Mouse (Mus musculus) limb, embryonic 12.5 days (tissue): ENCODE results near the gene Dysf. TPM values are rescaled to one million over a fixed set of nuclear protein-coding genes. Genes with fewer than 3 reads are reported as not detected.

Experiments
- ATAC-seq: fragments of 200-750 bp; cut with Nextera tagmentation; 2 replicates; pipeline ENCODE4 v1.8.0; 2017; ENCODE audit warnings: low read depth, moderate TSS enrichment; ENCODE audit not compliant: insufficient number of reproducible peaks, insufficient read depth, low FRiP score, low TSS enrichment
- H3K27ac ChIP-seq: fragments of 300-500 bp; sonication (generic); 2 replicates; pipeline ENCODE4 v1.5.1; 2016; ENCODE audit warnings: mild to moderate bottlenecking, moderate library complexity
- H3K27me3 ChIP-seq: fragments of 300-500 bp; sonication (generic); 2 replicates; pipeline ENCODE4 v1.6.1; 2016; ENCODE audit warnings: mild to moderate bottlenecking, moderate library complexity
- H3K36me3 ChIP-seq: fragments of 300-500 bp; sonication (generic); 2 replicates; pipeline ENCODE4 v1.6.1; 2016; ENCODE audit warnings: mild to moderate bottlenecking, moderate library complexity
- H3K4me1 ChIP-seq: fragments of 300-500 bp; sonication (generic); replicated peaks from 2 replicates; pipeline ENCODE4 v1.6.1; 2016
- H3K4me2 ChIP-seq: fragments of 300-500 bp; sonication (generic); 2 replicates; pipeline ENCODE4 v1.6.1; 2016; ENCODE audit warnings: mild to moderate bottlenecking, moderate library complexity
- H3K4me3 ChIP-seq: fragments of 300-500 bp; sonication (generic); replicated peaks from 2 replicates; pipeline ENCODE4 v1.5.1; 2016; ENCODE audit warnings: mild to moderate bottlenecking
- H3K9ac ChIP-seq: fragments of 300-500 bp; sonication (generic); replicated peaks from 2 replicates; pipeline ENCODE4 v1.6.1; 2016; ENCODE audit warnings: mild to moderate bottlenecking, moderate library complexity
- H3K9me3 ChIP-seq: fragments of 300-500 bp; sonication (generic); 2 replicates; pipeline ENCODE4 v1.6.1; 2016; ENCODE audit warnings: mild to moderate bottlenecking, moderate library complexity
- WGBS: fragments of 180-500 bp; shearing (Covaris S2); methylation state at CpG from one replicate; pipeline ENCODE4 v1.1.7; 2016; 5-methylcytosine and 5-hydroxymethylcytosine counted together
- polyA plus RNA-seq: library from polyadenylated mRNA; unstranded; fragments of >200 nt; fragmentation: Nextera tagmentation; extraction: Ambion mirVana; gene quantifications from 2 replicates; pipeline ENCODE4 v1.2.1, GENCODE M21; 2016

Dysf gene
- polyA plus RNA-seq, 1 experiment from 2014 or later, result 13.3 TPM

DNA sequence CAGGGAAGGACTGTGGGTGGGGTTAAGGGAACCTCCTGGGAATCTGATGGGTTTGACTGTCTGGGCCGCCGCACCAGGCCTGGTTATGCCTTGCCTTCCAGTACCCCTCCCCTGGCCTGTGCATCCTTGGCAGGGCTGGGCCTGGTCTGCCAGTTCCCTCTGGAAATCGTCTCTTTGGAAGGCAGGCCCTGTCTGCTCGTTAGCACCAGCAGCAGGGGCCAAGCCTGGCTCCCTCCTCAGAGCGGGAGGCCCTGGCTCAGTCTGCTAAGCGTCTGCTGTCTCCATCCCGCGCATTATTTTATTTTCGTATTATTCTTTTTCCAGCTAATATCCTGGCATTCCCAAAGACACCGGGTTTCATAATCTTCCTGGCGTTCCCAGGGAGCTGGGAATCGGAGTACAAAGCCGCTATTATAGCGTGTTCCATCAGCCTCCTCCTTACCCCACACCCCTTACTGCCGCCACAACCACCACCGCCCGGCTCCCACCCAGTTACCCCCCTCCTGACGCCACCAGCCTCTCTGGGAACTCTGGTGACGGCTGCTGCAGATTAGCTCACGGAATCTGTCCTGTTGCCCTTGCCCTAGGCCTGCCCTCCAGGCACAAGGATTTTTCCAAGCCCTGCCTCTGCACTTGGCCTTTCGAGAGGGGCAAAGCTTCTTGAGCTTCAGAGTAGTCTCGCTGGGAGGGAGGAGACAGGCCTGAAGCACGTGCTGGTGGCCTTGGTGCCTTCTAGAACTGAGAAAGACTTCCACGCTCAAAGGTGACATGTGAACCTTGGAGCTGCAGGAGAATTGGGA, 111.5 kb downstream of the Dysf start:
- Histone ChIP-seq H3K27ac (peak overlapping the region; percentile 76), H3K4me3 (no peak overlapping the region), H3K36me3 (no peaks in the 10 kb centered on the region), H3K4me2 (no peak overlapping the region), H3K27me3 (no peaks in the 10 kb centered on the region), H3K4me1 (peaks cover 37% of the 10 kb centered on the region), H3K9ac (no peak overlapping the region), H3K9me3 (no peaks in the 10 kb centered on the region)
- no peak for ATAC-seq
- 52% methylated on average over 24 of the region's 24 CpGs for WGBS

DNA sequence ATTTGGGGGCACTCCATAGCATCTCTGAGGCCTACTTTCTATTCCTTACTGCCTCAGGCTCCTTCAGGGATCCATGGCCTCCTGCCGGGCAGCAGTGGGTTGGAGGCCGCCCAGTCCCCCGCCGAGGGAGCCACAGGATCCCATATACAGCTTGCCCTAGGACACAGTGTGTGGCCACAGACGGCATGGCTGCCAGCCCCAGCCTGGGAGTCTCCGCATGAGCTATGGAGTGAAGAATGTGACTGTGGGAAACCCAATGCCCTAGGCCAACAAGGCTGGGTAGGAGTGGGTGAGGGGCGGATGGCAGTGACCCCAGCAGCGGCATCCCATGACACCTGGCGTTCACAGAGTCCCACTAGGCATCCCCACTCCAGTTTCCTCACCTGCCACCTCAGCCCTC, 116.2 kb downstream of the Dysf start:
- H3K9me3 ChIP-seq, result no peaks in the 10 kb centered on the region
- H3K4me1 ChIP-seq, result peaks cover 38% of the 10 kb centered on the region
- WGBS, result 73% methylated on average over 9 of the region's 9 CpGs
- no peak overlapping the region for H3K27ac ChIP-seq
- no peak overlapping the region for H3K4me2 ChIP-seq
- H3K27me3 ChIP-seq, result no peaks in the 10 kb centered on the region
- no peak overlapping the region for H3K4me3 ChIP-seq
- no peaks in the 10 kb centered on the region for H3K36me3 ChIP-seq
- H3K9ac ChIP-seq, result no peak overlapping the region
- no peak for ATAC-seq

DNA sequence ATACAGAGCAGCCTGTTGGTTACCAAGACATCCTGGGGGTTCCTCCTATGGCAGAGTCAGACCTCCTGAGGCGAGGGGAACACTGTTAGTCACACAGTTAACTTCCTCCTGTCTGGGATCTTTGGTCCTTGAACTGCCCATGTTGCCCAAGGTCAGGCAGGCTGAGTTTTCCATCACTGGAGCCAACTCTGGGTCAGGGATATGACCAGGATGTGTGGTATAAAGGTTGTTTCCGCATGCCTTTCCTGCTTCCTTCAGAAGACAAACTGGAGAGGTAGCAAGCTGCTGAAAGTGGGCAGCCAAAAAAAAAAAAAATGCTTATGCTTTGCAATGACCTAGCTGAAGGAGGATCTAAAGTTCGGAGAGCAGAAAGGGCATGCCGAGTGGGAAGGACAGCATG, 116.7 kb downstream of the Dysf start:
- WGBS, result 82% methylated on average over 4 of the region's 4 CpGs
- Histone ChIP-seq H3K4me2 (no peak overlapping the region), H3K4me3 (no peak overlapping the region), H3K4me1 (peaks cover 35% of the 10 kb centered on the region), H3K9me3 (no peaks in the 10 kb centered on the region), H3K27me3 (no peaks in the 10 kb centered on the region), H3K9ac (no peak overlapping the region), H3K27ac (no peak overlapping the region), H3K36me3 (no peaks in the 10 kb centered on the region)
- ATAC-seq, result no peak

DNA sequence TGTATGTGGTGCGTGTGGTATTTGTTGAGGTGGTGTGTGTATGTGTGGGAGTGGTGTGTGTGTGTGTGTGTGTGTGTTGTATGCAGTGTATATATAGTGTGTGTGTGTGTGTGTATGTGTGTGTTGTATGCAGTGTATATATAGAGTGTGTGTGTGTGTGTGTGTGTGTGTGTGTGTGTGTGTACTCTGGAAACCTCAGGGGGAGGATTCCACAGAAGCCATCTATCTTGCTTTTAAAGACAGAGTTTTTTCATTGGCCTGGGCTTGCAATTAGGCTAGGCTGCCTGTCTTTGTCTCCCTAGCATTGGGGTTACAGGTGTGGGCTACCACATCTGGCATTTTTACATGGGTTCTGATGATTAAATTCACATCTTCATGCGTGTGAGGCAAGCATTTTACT, 119.8 kb downstream of the Dysf start:
- H3K27ac ChIP-seq, result no peak overlapping the region
- H3K9ac ChIP-seq, result no peak overlapping the region
- no peak overlapping the region for H3K4me3 ChIP-seq
- peaks cover 50% of the 10 kb centered on the region for H3K4me1 ChIP-seq
- ATAC-seq, result no peak
- no peak overlapping the region for H3K4me2 ChIP-seq
- no peaks in the 10 kb centered on the region for H3K36me3 ChIP-seq
- 66% methylated on average over 2 of the region's 2 CpGs for WGBS
- H3K27me3 ChIP-seq, result no peaks in the 10 kb centered on the region
- no peaks in the 10 kb centered on the region for H3K9me3 ChIP-seq

DNA sequence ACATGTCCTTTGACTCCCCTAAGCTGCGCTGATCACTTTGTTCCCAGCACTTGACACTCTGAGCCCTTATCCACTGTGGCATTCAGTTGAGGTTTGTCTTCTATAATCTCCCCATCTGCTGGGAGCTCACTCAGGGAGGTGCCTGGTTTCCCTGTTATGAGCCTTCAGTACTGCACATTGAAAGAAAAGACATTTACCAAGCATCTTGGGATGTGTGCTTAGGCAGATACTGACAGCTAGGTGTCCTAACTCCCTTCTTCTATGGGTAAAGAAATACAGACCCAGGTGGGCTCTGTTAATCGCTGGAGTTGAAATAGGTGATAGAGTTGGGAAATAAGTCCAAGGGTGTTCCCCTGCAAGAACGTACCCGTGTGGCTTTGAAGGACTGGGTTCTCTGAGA, 122.5 kb downstream of the Dysf start:
- WGBS, result 91% methylated on average over 4 of the region's 4 CpGs
- Histone ChIP-seq H3K27me3 (no peaks in the 10 kb centered on the region), H3K4me2 (no peak overlapping the region), H3K9me3 (no peaks in the 10 kb centered on the region), H3K4me3 (no peak overlapping the region), H3K36me3 (no peaks in the 10 kb centered on the region), H3K4me1 (peaks cover 68% of the 10 kb centered on the region), H3K9ac (no peak overlapping the region), H3K27ac (peak overlapping the region; percentile 92)
- ATAC-seq, result no peak

DNA sequence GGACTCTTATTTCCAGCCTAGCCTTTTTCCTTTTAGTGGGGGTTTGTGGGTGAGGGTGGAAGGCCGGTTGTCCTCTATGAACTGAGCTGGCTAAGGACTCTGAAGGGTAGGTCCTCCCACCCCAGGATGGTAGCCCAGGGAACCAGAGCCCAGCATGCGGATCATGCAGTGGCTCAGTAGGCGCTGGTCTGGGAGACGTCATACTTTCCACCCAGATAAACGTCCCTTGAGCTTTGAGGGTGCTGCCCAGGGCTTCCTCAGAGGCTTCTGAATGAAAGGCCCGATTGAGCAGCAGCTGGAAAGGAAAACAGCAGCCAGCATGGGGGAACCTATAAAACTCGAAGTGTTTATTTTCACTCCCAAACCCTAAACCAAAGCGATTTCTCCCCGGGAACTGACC, 123.1 kb downstream of the Dysf start:
- Histone ChIP-seq H3K36me3 (no peaks in the 10 kb centered on the region), H3K4me2 (peak overlapping the region; percentile 16; the same call in 1 of the 2 replicates), H3K27ac (peak overlapping the region; percentile 92), H3K9me3 (no peaks in the 10 kb centered on the region), H3K4me3 (no peak overlapping the region), H3K9ac (0 out of 2 replicates have a peak overlapping the region, but pooled peaks have one; percentile 14), H3K4me1 (peaks cover 71% of the 10 kb centered on the region), H3K27me3 (no peaks in the 10 kb centered on the region)
- no peak; the same call in 1 of the 2 replicates for ATAC-seq
- 35% methylated on average over 9 of the region's 9 CpGs for WGBS

DNA sequence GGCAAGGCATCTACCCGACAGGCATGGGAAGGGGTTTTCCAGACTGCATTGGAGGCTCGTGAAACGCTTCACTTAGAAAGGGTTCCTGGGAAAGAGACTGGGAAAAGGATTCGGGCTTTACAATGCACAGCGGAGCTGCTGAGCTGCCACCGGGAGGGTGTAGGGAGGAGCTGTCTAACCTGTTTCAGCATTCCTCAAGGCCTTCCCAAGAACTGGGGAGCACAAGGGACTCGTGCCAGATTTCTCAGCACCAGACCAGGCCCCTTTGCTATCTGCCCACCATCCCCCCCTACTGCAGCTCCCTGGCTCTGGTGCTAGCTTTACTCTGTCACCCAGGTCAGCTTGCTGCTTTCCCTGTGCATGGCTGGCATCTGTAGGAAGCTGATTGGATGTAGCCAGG, 124.7 kb downstream of the Dysf start:
- 42% methylated on average over 7 of the region's 7 CpGs for WGBS
- Histone ChIP-seq H3K4me2 (no peak overlapping the region; the same call in 1 of the 2 replicates), H3K27ac (peak overlapping the region; percentile 92), H3K4me1 (peaks cover 65% of the 10 kb centered on the region), H3K27me3 (no peaks in the 10 kb centered on the region), H3K9ac (no peak overlapping the region; the same call in 1 of the 2 replicates), H3K36me3 (no peaks in the 10 kb centered on the region), H3K4me3 (no peak overlapping the region), H3K9me3 (no peaks in the 10 kb centered on the region)
- ATAC-seq, result no peak

DNA sequence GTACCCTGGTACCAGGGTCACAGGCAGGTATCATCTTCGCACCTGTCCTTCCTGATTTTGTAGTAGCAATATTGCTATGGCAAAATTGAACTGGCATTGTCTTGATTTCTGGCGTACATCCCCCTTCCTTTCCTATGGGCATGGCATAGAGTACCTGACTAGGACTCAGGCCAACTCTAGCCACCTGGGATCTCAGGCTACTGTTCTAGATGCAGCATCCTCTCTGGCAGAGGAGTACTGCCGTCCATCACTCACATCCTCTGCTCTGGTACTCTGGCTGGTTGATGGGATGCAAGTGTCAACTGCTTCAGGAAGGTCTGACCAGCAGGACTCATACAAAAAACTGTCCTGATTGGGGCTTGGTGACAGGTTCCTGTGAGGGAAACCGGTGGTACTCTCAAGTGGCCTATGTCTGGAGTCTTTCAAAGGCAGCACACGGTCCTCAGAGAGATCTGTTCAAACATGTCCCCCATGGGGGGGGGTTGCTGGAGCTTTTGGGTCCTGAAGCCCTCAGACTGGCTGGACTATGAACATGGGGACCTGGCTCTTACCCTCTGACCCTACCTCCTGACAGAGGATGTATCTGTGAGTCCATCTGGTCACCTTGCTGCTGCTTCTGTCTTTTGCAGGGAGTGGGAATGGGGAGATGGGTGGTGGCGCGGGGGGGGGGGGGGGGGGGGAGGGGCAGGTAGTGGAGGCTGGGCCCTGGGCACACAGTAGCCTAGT, 125.8 kb downstream of the Dysf start:
- Histone ChIP-seq H3K27ac (peak overlapping the region; percentile 93), H3K4me1 (peaks cover 58% of the 10 kb centered on the region), H3K9ac (no peak overlapping the region), H3K36me3 (no peaks in the 10 kb centered on the region), H3K9me3 (no peaks in the 10 kb centered on the region), H3K27me3 (no peaks in the 10 kb centered on the region), H3K4me3 (no peak overlapping the region), H3K4me2 (0 out of 2 replicates have a peak overlapping the region, but pooled peaks have one; percentile 32)
- ATAC-seq, result no peak
- 72% methylated on average over 5 of the region's 7 CpGs for WGBS

DNA sequence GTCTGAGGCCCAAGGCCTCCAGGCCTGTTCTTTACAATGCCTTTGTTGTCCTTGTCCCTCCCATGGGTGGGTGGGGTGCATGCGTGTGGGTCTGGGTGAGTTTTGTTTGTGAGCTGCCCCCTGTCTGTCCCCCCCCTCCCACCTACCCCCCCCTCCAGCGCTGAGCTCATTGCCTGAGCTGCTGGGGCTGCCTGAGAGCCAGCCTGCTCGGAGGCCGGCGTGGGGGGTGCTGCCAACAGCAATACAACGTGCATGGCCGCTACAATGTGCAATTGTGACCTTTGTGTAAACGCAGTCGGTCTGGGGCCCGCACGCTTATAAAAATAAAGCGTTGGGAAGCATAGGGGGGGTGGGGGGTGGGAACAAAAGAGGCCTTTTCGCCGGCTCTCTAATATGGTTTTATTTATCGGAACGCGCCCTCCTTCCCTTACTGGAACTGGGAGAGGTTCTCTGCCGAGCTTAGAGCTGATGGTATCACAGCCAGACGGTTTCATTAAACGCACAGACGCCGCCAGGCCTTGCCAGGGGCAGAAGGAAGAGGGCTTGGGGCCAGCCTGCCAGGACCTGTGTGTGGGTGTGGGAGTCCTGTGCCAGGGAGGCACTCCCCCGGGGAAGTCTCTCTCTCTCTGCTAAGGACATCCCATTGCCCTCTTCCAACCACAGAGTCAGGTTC, 126.5 kb downstream of the Dysf start:
- H3K4me3 ChIP-seq, result no peak overlapping the region
- H3K9ac ChIP-seq, result peak overlapping the region; percentile 40; the same call in 1 of the 2 replicates
- H3K27me3 ChIP-seq, result no peaks in the 10 kb centered on the region
- H3K36me3 ChIP-seq, result no peaks in the 10 kb centered on the region
- peak; percentile 87 for ATAC-seq
- peak overlapping the region; percentile 32 for H3K4me2 ChIP-seq
- peak overlapping the region; percentile 93 for H3K27ac ChIP-seq
- WGBS, result 31% methylated on average over 23 of the region's 23 CpGs
- peaks cover 58% of the 10 kb centered on the region for H3K4me1 ChIP-seq
- H3K9me3 ChIP-seq, result no peaks in the 10 kb centered on the region

DNA sequence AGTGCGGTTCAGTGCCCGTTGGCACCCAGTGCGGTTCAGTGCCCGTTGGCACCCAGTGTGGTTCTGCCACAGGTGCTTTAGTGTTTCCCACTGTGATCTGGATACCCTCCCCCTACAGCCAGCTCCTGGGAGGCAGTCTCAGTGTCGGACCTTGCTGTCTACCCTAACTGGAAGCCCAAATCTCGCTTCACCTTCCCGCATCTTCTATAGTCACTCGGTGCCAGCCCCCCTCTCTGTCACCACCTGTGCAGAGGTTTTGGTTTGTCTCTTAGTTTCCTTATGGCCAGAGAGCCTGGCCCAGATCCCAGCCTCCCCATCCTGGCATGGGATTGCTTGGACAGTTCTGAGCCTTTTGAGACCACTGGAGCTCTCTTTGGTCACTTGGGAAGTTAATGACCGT, 127.3 kb downstream of the Dysf start:
- WGBS, result 92% methylated on average over 9 of the region's 9 CpGs
- no peaks in the 10 kb centered on the region for H3K9me3 ChIP-seq
- H3K36me3 ChIP-seq, result no peaks in the 10 kb centered on the region
- peaks cover 51% of the 10 kb centered on the region for H3K4me1 ChIP-seq
- H3K27ac ChIP-seq, result peak overlapping the region; percentile 26
- no peak overlapping the region for H3K4me2 ChIP-seq
- no peak overlapping the region for H3K4me3 ChIP-seq
- no peak for ATAC-seq
- no peaks in the 10 kb centered on the region for H3K27me3 ChIP-seq
- no peak overlapping the region for H3K9ac ChIP-seq

DNA sequence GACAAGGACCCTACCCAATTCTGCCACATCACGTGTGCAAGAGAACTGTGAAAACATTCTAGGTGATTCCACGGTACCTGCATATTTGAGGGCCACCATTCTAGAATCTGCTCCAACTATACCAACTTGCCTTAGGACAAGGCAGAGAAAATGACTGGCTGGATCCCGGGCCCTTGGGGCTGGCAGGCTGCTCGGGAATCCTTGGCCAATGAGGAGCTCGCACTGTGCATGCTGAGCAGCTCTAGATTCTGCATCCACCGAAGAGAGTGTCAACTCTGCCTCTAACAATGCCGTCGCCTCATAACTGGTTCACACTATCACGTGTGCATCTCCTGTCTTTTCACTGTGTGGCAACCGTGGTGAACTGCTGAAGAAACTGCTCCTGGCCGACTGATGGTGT, 128.0 kb downstream of the Dysf start:
- Histone ChIP-seq H3K36me3 (no peaks in the 10 kb centered on the region), H3K4me2 (no peak overlapping the region), H3K9me3 (no peaks in the 10 kb centered on the region), H3K27ac (peak overlapping the region; percentile 26; the same call in 1 of the 2 replicates), H3K4me1 (peaks cover 45% of the 10 kb centered on the region), H3K27me3 (no peaks in the 10 kb centered on the region), H3K9ac (no peak overlapping the region), H3K4me3 (no peak overlapping the region)
- WGBS, result 89% methylated on average over 11 of the region's 11 CpGs
- ATAC-seq, result no peak
